Mouse (Mus musculus): ENCODE measurements around the gene Tysnd1. TPM values are rescaled to one million over a fixed set of nuclear protein-coding genes. Genes with fewer than 3 reads are reported as not detected.

The Tysnd1 gene
- polyA plus RNA-seq, 1 experiment from 2014 or later = 37.1 TPM

DNA sequence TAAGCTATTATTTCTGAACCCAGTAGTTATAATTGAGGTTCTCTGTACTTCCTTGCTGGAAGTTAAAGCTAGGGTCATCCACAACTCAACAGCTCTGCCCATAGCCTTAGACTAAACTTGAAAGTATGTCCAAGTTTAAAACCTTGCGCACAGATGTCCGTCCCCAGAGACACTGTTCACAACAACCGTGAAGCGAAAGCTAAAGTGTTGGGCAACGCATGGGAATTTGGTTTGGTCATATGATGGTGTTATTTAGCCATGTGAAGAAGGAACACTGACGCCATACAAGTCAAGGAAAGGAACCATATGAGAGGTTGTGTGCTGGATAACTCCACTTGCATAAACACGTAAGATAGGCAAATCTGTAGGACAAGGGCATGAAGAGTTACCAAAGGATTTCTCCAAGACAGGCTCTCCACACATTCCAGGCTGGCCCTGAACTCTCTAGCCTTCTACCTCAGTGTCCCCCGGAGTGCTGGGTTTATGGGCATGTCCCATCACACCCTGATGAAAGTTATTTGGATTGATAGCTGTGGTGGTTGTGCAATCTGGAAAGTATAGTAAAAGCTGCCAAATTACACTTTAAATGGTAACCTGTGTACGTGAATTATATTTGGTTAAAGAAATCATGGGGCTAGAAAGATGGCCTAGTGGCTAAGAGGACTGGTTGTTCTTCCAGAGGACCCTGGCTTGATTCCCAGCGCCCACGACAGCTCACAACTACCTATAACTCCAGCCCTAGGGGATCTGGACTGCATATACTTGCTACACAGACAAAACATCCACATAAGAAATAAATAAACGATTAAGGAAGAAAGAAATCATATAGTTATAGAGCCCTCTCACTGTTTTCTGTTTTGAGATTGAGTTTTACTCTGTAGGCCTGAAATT is 22.3 kb downstream of the Tysnd1 start:
- WGBS = 93% methylated on average over 12 of the region's 12 CpGs
- no peak overlapping the region for H3K27ac ChIP-seq (replicated peaks)

DNA sequence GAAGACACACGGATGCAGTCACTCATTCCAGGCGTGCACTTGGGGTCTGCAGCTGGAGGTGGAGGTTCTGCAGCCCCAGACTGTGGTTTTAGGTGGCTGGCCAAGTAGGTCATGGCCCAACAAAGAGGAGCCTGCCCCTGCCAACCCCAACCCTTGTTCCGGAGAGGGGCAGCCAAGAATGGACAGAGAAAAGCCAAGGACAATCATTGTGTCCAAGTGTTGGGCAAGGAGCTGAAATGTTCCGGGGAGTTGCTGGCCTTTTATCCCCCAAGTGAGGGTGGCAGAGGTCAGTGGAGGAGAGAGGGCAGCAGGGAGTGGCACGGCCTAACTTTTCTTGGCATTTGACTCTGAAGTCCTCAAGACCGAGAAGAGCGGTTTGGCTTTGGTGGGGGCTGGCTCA is 25.0 kb downstream of the Tysnd1 start:
- H3K27ac ChIP-seq (replicated peaks) = no peak overlapping the region
- 83% methylated on average over 7 of the region's 7 CpGs for WGBS
- no peaks in the 10 kb centered on the region for H3K36me3 ChIP-seq
- H3K9me3 ChIP-seq = no peaks in the 10 kb centered on the region
- no peak overlapping the region for H3K9ac ChIP-seq
- no peaks in the 10 kb centered on the region for H3K27me3 ChIP-seq
- no peak for ATAC-seq (ENCODE audit: low FRiP score, low read depth)
- peaks cover 6% of the 10 kb centered on the region; the same call in 1 of the 2 replicates for H3K4me1 ChIP-seq (replicated peaks)
- H3K4me2 ChIP-seq = no peak overlapping the region
- H3K4me3 ChIP-seq = no peak overlapping the region

More for the DNA sequence above, 22.3 kb downstream of the Tysnd1 start:
- Histone ChIP-seq H3K36me3 (no peaks in the 10 kb centered on the region), H3K4me1 (replicated peaks) (peaks cover 8% of the 10 kb centered on the region; the same call in 1 of the 2 replicates), H3K9ac (no peak overlapping the region), H3K4me2 (no peak overlapping the region), H3K9me3 (no peaks in the 10 kb centered on the region), H3K27me3 (0 out of 2 replicates have a peak, but pooled peaks cover 4% of the 10 kb centered on the region), H3K4me3 (no peak overlapping the region)
- ATAC-seq (ENCODE audit: low FRiP score, low read depth) = no peak

DNA sequence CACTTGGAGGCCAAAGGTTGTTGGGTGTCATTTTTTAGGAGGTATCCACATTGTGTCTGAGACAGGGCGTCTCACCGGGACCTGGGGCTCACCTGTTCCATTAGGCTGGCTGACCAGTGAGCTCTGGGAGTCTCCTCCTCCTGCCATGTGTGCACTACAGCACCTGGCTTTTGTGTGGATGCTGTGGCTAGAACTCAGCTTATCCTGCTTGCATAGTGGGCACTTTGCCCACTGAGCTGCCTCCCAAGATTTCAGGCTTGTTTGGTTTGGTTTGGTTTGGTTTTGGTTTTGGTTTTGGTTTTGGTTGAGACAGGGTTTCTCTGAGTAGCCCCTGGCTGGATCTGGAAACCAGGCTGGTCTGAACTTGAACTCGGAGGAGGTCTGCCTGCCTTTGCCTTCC is 26.9 kb downstream of the Tysnd1 start:
- WGBS = 88% methylated on average over 3 of the region's 3 CpGs
- H3K4me2 ChIP-seq = no peak overlapping the region
- H3K27me3 ChIP-seq = no peaks in the 10 kb centered on the region
- no peak for ATAC-seq (ENCODE audit: low FRiP score, low read depth)
- H3K27ac ChIP-seq (replicated peaks) = no peak overlapping the region
- H3K9ac ChIP-seq = no peak overlapping the region
- no peaks in the 10 kb centered on the region for H3K9me3 ChIP-seq
- no peaks in the 10 kb centered on the region for H3K36me3 ChIP-seq
- H3K4me1 ChIP-seq (replicated peaks) = no peaks in the 10 kb centered on the region
- H3K4me3 ChIP-seq = no peak overlapping the region

DNA sequence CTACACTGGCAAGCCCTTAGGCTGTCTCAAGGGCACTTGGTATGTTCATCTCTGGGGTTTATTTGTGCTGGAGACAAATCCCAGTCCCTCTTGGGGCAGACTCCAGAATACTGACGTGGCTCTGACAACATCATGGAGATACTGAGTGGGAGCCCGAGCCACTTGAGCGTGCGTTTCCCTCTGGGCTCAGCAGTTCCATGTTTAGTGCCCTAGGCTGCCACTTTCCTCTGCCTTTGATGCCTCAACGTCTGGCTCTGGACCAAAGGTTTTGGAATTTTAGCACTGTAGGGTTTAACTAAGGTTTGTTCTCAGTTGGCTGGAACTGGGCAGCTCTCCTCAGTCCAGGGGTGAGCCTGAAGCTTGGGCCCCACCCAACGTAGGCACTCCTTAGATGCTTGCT is 28.0 kb downstream of the Tysnd1 start:
- Histone ChIP-seq H3K9ac (no peak overlapping the region), H3K4me3 (no peak overlapping the region), H3K9me3 (no peaks in the 10 kb centered on the region), H3K4me2 (no peak overlapping the region), H3K36me3 (no peaks in the 10 kb centered on the region), H3K27ac (replicated peaks) (no peak overlapping the region), H3K4me1 (replicated peaks) (no peaks in the 10 kb centered on the region), H3K27me3 (no peaks in the 10 kb centered on the region)
- 73% methylated on average over 6 of the region's 6 CpGs for WGBS
- no peak for ATAC-seq (ENCODE audit: low FRiP score, low read depth)

DNA sequence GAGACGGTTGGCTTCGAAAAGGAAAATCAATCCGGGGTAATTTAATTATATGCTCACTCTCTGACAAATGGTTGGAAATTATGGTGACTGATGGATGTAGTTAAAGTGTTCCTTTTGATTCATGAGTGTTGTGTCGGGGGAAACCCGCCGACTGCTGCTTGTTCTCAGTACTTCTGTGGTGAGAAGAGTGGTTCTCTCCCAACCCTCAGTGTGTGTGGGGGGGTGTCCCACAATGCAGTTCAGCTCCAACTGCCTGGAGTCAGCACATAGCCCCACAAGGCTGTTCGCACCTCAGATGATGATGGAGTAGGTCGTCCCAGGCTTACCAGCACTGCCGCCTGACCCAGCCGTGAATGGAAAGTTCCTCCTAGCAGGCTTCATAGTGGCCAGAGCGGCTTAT is 33.9 kb downstream of the Tysnd1 start:
- no peaks in the 10 kb centered on the region for H3K9me3 ChIP-seq
- no peak overlapping the region for H3K4me3 ChIP-seq
- no peaks in the 10 kb centered on the region for H3K4me1 ChIP-seq (replicated peaks)
- H3K27ac ChIP-seq (replicated peaks) = no peak overlapping the region
- no peak overlapping the region for H3K4me2 ChIP-seq
- no peaks in the 10 kb centered on the region for H3K36me3 ChIP-seq
- 64% methylated on average over 11 of the region's 11 CpGs for WGBS
- no peaks in the 10 kb centered on the region for H3K27me3 ChIP-seq
- no peak; the same call in 1 of the 2 replicates for ATAC-seq (ENCODE audit: low FRiP score, low read depth)
- no peak overlapping the region for H3K9ac ChIP-seq

DNA sequence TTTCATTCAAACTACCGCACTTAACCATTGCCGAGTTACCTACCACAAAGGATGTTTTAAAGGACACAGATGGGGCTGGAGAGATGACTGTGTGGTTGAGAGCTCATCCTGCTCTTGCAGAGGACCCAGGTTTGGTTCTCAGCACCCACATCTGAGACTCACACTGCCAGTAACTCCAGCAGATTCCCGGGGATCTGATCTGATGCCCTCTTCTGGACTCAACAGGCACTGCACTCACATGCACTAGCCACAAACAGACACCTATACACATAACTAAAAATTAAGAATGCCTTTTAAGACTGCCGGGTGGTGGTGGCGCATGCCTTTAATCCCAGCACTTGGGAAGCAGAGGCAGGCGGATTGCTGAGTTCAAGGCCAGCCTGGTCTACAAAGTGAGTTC is 34.9 kb downstream of the Tysnd1 start:
- no peaks in the 10 kb centered on the region for H3K4me1 ChIP-seq (replicated peaks)
- H3K27me3 ChIP-seq = no peaks in the 10 kb centered on the region
- H3K4me3 ChIP-seq = no peak overlapping the region
- H3K9me3 ChIP-seq = no peaks in the 10 kb centered on the region
- no peak overlapping the region for H3K27ac ChIP-seq (replicated peaks)
- H3K4me2 ChIP-seq = no peak overlapping the region
- WGBS = 97% methylated on average over 6 of the region's 6 CpGs
- no peaks in the 10 kb centered on the region for H3K36me3 ChIP-seq
- no peak for ATAC-seq (ENCODE audit: low FRiP score, low read depth)
- no peak overlapping the region for H3K9ac ChIP-seq

DNA sequence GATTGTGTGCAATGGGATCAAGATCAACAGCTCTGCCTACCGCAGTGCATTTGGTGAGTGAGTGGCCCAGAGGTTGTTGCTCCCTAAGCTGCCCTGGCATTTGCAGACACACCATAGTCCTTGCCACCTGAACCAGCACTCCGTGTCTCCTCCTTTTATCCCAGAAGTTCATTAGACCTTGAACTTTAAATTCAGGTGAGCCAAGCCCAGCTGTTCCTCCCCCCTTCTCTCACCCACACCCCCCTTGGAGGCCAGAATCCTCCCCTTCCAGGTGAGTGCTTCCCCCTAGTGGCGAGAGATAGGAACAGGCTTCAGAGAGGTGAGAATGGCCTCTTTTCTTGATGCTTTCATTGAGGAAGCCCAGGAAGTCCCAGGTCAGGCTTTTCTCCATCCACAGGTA is 39.1 kb downstream of the Tysnd1 start:
- no peak for ATAC-seq (ENCODE audit: low FRiP score, low read depth)
- 43% methylated on average over 3 of the region's 3 CpGs for WGBS
- peaks cover 20% of the 10 kb centered on the region for H3K36me3 ChIP-seq

DNA sequence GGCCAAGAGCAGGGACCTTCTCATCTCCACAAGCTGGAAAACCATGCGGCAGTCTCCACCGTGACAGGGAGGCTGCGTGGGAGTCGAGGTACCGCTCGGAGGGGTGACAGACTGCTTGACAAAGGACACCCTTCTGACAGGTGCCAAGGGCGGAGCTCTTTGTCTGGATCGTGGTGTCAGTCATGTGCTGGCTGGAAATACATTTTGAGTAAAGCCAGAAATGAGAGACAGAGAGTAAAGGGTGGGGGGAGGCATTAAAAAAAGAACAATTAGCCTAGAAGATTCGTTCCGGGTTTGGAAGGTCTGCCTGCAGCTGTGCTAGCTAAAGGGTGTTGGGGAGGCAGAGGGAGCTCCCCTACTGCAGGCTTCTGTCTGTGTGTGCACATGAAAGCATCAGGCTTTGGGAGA is 41.4 kb downstream of the Tysnd1 start:
- WGBS = 73% methylated on average over 10 of the region's 10 CpGs
- H3K9ac ChIP-seq = no peak overlapping the region
- no peaks in the 10 kb centered on the region for H3K4me1 ChIP-seq (replicated peaks)
- H3K27me3 ChIP-seq = no peaks in the 10 kb centered on the region
- ATAC-seq (ENCODE audit: low FRiP score, low read depth) = peak; percentile 40; the same call in 1 of the 2 replicates
- H3K4me3 ChIP-seq = no peak overlapping the region
- no peak overlapping the region for H3K4me2 ChIP-seq
- peaks cover 42% of the 10 kb centered on the region for H3K36me3 ChIP-seq
- no peaks in the 10 kb centered on the region for H3K9me3 ChIP-seq
- H3K27ac ChIP-seq (replicated peaks) = peak overlapping the region; percentile 42; the same call in 1 of the 2 replicates

More for the DNA sequence above, 39.1 kb downstream of the Tysnd1 start:
- H3K27ac ChIP-seq (replicated peaks) = no peak overlapping the region
- H3K27me3 ChIP-seq = no peaks in the 10 kb centered on the region
- H3K9ac ChIP-seq = no peak overlapping the region
- H3K4me3 ChIP-seq = no peak overlapping the region
- H3K9me3 ChIP-seq = no peaks in the 10 kb centered on the region
- H3K4me2 ChIP-seq = no peak overlapping the region
- no peaks in the 10 kb centered on the region for H3K4me1 ChIP-seq (replicated peaks)

DNA sequence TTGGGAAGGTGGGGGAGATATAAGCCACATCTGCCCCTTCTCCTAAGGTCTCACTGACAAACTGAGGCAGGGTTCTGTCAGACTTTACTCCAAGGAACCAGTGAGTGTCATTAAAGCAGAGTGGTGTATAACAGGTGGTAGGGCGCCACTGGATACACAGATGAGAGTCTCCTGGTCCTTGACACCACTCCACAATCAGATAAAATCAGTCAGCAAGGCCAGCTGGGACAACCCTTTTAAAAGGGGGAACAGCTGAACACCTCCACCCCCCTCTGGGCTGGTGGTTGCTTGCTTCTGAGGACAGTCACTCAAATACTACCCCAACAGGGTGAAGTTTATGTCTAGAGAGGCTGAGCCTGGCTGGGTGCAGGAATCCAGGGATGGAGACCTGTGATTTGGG is 42.2 kb downstream of the Tysnd1 start:
- no peak for ATAC-seq (ENCODE audit: low FRiP score, low read depth)
- Histone ChIP-seq H3K36me3 (peaks cover 50% of the 10 kb centered on the region), H3K4me2 (no peak overlapping the region), H3K27me3 (no peaks in the 10 kb centered on the region), H3K4me3 (no peak overlapping the region), H3K9ac (no peak overlapping the region), H3K9me3 (no peaks in the 10 kb centered on the region), H3K27ac (replicated peaks) (no peak overlapping the region), H3K4me1 (replicated peaks) (no peaks in the 10 kb centered on the region)
- WGBS = 90% methylated on average over 1 of the region's 1 CpGs

DNA sequence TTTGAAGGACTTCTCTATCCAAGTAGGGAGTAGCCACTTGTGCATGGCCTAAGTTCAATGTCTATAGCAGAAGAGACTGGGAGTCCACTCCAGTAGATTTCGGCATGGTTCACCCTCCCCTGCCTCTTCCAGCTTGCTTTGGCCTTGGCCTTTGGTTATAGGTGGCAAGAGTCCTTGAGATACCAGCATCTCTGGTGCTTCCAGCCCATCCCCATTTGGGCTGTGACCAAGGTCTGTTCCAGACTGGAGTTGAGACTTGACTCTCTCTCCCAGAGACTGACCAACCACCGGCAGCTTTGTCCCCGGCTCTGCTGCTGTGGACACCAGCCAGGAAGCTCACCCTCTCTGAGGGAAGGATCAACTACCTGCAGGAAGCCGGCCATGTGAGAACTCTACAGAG is 42.8 kb downstream of the Tysnd1 start:
- 90% methylated on average over 4 of the region's 4 CpGs for WGBS
- H3K27ac ChIP-seq (replicated peaks) = no peak overlapping the region
- no peak overlapping the region for H3K4me3 ChIP-seq
- no peak overlapping the region for H3K4me2 ChIP-seq
- H3K36me3 ChIP-seq = peaks cover 56% of the 10 kb centered on the region
- H3K27me3 ChIP-seq = no peaks in the 10 kb centered on the region
- H3K9me3 ChIP-seq = no peaks in the 10 kb centered on the region
- H3K9ac ChIP-seq = no peak overlapping the region
- H3K4me1 ChIP-seq (replicated peaks) = no peaks in the 10 kb centered on the region
- ATAC-seq (ENCODE audit: low FRiP score, low read depth) = no peak

DNA sequence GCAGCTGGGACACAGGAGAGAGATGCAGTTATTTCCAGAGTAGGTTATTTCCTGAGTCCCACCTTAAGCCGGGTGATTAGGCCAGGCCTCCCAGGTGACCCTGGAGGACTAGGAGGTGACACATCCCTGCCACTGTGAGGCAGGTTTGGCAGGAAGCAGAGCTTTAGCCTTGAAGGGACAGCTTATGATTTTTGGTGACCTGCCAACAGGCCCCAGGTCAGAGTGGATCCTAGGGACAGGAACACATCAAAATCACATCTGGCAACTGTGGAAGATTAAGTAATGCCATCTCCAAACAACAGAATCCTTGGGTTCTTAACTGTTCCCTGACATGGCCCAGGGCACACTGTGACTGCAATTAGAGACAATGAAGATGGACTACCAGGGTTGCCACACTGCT is 46.0 kb downstream of the Tysnd1 start:
- Histone ChIP-seq H3K9ac (no peak overlapping the region), H3K4me1 (replicated peaks) (no peaks in the 10 kb centered on the region), H3K4me3 (no peak overlapping the region), H3K9me3 (no peaks in the 10 kb centered on the region), H3K27me3 (no peaks in the 10 kb centered on the region), H3K36me3 (peaks cover 87% of the 10 kb centered on the region), H3K4me2 (no peak overlapping the region), H3K27ac (replicated peaks) (no peak overlapping the region)
- WGBS = 75% methylated on average over 1 of the region's 1 CpGs
- no peak for ATAC-seq (ENCODE audit: low FRiP score, low read depth)

DNA sequence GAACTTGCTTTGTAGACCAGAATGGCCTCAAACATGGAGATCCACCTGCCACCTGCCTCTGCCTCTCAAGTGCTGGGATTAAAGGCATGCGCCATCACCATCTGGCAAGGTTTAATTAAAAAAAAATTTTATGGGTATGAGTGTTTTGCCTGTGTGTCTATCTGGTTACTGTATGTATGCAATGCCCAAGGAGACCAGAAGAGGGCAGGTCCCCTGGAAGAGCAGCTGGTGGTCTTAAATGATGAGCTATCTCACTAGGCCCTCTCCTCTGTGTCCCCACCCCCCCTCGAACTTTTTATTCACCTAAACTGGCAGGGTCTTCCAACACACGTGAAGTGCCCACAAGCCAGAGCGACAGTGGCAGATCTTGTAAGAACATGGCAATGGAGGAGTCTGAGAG is 46.6 kb downstream of the Tysnd1 start:
- Histone ChIP-seq H3K4me1 (replicated peaks) (no peaks in the 10 kb centered on the region), H3K4me3 (no peak overlapping the region), H3K9me3 (no peaks in the 10 kb centered on the region), H3K27ac (replicated peaks) (no peak overlapping the region), H3K27me3 (no peaks in the 10 kb centered on the region), H3K4me2 (no peak overlapping the region), H3K9ac (no peak overlapping the region), H3K36me3 (peaks cover 93% of the 10 kb centered on the region)
- 87% methylated on average over 4 of the region's 4 CpGs for WGBS
- ATAC-seq (ENCODE audit: low FRiP score, low read depth) = no peak
